Mouse (Mus musculus) heart, postnatal 36 days (tissue): ENCODE results near the gene Cped1. TPM values are rescaled to one million over a fixed set of nuclear protein-coding genes. Genes with fewer than 3 reads are reported as not detected.
A peak's percentile ranks its signal among the peaks of the same experiment; 100 is the strongest.
"Not testable (repeated sequence)": the region's sequence is repeated elsewhere in the genome, so short reads cannot be mapped to it uniquely, and the experiment has no call there.

ENCODE experiments used
- DNase-seq, 2 experiments: peaks; one replicate each; pipeline ENCODE4 v3.0.0; 2021 to 2022
- intact Hi-C: fragments of 180-260 bp; cut with DNase I; formaldehyde crosslinking; loops from one replicate; pipeline ENCODE4 v1.15.1; 2025
- total RNA-seq, 2 experiments: library from RNA; stranded (reverse); gene quantifications; 2 replicates each; pipeline ENCODE4 v1.2.3; 2021

Cped1 gene
- total RNA-seq, 2 experiments from 2014 or later, result 22.1 to 22.2 TPM

GRCm38 (mm10) chr6:22021315-22021714 lies 35.6 kb downstream of the Cped1 start:
- DNase-seq, result no peak
- intact Hi-C loops, result no loop called here

GRCm38 (mm10) chr6:22024168-22024567 lies 38.5 kb downstream of the Cped1 start:
- intact Hi-C loops, result loop anchor here (2.0 kb wide), 1 partner anchor 15 kb away; no protein-coding TSS in a partner anchor
- no peak for DNase-seq

- intact Hi-C loops, result loop anchor here (2.0 kb wide), 1 partner anchor 13 kb away; no protein-coding TSS in a partner anchor
- DNase-seq, result no peak
Measured at GRCm38 (mm10) chr6:22025584-22026357, 40.1 kb downstream of the Cped1 start.

GRCm38 (mm10) chr6:22026358-22026673 lies 40.6 kb downstream of the Cped1 start:
- DNase-seq, result no peak
- intact Hi-C loops, result no loop called here

GRCm38 (mm10) chr6:22026761-22027594 lies 41.3 kb downstream of the Cped1 start:
- intact Hi-C loops, result no loop called here

GRCm38 (mm10) chr6:22027854-22028253 lies 42.1 kb downstream of the Cped1 start:
- no peak for DNase-seq
- intact Hi-C loops, result no loop called here

More at GRCm38 (mm10) chr6:22026761-22027594, 41.3 kb downstream of the Cped1 start:
- no peak for DNase-seq

- no peak for DNase-seq
- intact Hi-C loops, result no loop called here
Measured at GRCm38 (mm10) chr6:22030381-22030780, 44.7 kb downstream of the Cped1 start.

GRCm38 (mm10) chr6:22033188-22033587 lies 47.5 kb downstream of the Cped1 start:
- DNase-seq, result no peak
- intact Hi-C loops, result no loop called here

- DNase-seq, result no peak
- intact Hi-C loops, result loop anchor here (5.0 kb wide), 1 partner anchor 37 kb away; no protein-coding TSS in a partner anchor
Measured at GRCm38 (mm10) chr6:22035408-22035807, 49.7 kb downstream of the Cped1 start.

GRCm38 (mm10) chr6:22035895-22036294 lies 50.2 kb downstream of the Cped1 start:
- intact Hi-C loops, result loop anchor here (5.0 kb wide), 1 partner anchor 36 kb away; no protein-coding TSS in a partner anchor
- no peak for DNase-seq

GRCm38 (mm10) chr6:22036396-22036795 lies 50.7 kb downstream of the Cped1 start:
- DNase-seq, result no peak
- intact Hi-C loops, result loop anchor here (5.0 kb wide), 1 partner anchor 36 kb away; no protein-coding TSS in a partner anchor

- DNase-seq, result no peak
- intact Hi-C loops, result loop anchor here (5.0 kb wide), 1 partner anchor 35 kb away; no protein-coding TSS in a partner anchor
Measured at GRCm38 (mm10) chr6:22036911-22037310, 51.2 kb downstream of the Cped1 start.

GRCm38 (mm10) chr6:22037441-22038050 lies 51.8 kb downstream of the Cped1 start:
- intact Hi-C loops, result loop anchor here (2.0 to 5.0 kb wide), 2 partner anchors 13 to 35 kb away; no protein-coding TSS in a partner anchor
- no peak for DNase-seq

GRCm38 (mm10) chr6:22039666-22040065 lies 54.0 kb downstream of the Cped1 start:
- DNase-seq, result not testable (repeated sequence)
- intact Hi-C loops, result loop anchor here (2.0 to 5.0 kb wide), 2 partner anchors 15 to 33 kb away; no protein-coding TSS in a partner anchor

- DNase-seq, result peak; percentile 59 to 64
- intact Hi-C loops, result loop anchor here (1.0 to 2.0 kb wide), 2 partner anchors 44 to 60 kb away; partner anchors contain the start of gene Cped1
Measured at GRCm38 (mm10) chr6:22044880-22045605, 59.3 kb downstream of the Cped1 start.

- no peak for DNase-seq
- intact Hi-C loops, result no loop called here
Measured at GRCm38 (mm10) chr6:22047101-22047500, 61.4 kb downstream of the Cped1 start.

- intact Hi-C loops, result loop anchor here (1.0 kb wide), 1 partner anchor 64 kb away; the partner anchor contains the start of gene Cped1
- peak; percentile 22 to 35 for DNase-seq
Measured at GRCm38 (mm10) chr6:22049093-22049492, 63.4 kb downstream of the Cped1 start.

GRCm38 (mm10) chr6:22051526-22051925 lies 65.8 kb downstream of the Cped1 start:
- no peak for DNase-seq
- intact Hi-C loops, result no loop called here

GRCm38 (mm10) chr6:22053014-22053413 lies 67.3 kb downstream of the Cped1 start:
- intact Hi-C loops, result no loop called here
- no peak for DNase-seq

GRCm38 (mm10) chr6:22064341-22064740 lies 78.6 kb downstream of the Cped1 start:
- intact Hi-C loops, result no loop called here
- peak; percentile 44 to 61 for DNase-seq
